Mouse (Mus musculus) CH12.LX (cell line): ENCODE results near the gene Grrp1.

ENCODE experiments used
- CHD2 ChIP-seq: IDR thresholded peaks from 2 replicates; pipeline ENCODE4 v1.6.1; 2011; ENCODE audit warnings: low read length, improper control_type of control experiment
- CTCF ChIP-seq, 2 experiments: IDR thresholded peaks in 1 of 2; conservative IDR thresholded peaks in 1 of 2; 2 replicates each; pipeline ENCODE4 v1.5.1; 2011 to 2012; ENCODE audit warnings: low read depth in 2 of 2, low read length in 2 of 2, improper control_type of control experiment in 1 of 2, inconsistent platforms in 1 of 2, mild to moderate bottlenecking in 1 of 2, moderate library complexity in 1 of 2
- MAX ChIP-seq: IDR thresholded peaks from 2 replicates; pipeline ENCODE4 v1.6.1; 2011; ENCODE audit warnings: low read length, improper control_type of control experiment
- POLR2A ChIP-seq: IDR thresholded peaks from 2 replicates; pipeline ENCODE4 v1.6.1; 2011; ENCODE audit warnings: low read depth, mild to moderate bottlenecking, improper control_type of control experiment, low read length
- POLR2AphosphoS2 ChIP-seq: IDR thresholded peaks from 2 replicates; pipeline ENCODE4 v1.6.1; 2011; ENCODE audit warnings: low read depth, low read length, improper control_type of control experiment

DNA sequence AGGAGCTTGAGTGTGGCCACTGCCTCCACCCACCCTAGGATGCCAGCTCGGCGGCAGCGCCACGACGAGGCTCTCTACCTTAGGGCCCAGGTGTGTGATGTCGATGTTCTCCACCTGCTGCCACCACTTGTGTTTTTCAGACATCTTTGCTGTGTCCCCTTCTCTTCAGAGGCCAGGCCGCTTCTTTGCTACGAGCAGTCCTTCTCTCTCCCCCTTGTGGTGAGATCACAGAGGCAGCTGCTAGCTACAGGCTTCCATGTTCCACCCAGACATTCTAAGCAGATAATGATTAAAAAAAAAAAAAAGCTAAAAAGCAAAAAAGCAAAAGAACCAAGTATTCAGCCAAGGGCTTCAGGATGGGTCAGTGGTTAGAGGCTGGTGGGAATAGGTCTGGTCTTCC, 26.7 kb downstream of the Grrp1 start, which contains the start of gene Catsper4:
- TF ChIP-seq CTCF (conservative IDR thresholded peaks at IDR 0.05 in 1 of 2, IDR thresholded peaks at IDR 0.05 in 1 of 2; ENCODE audit: low read depth in 2 of 2, low read length in 2 of 2): peak in 1 of 2 experiments; percentile 48; a peak in 2 of 4 replicates
- TF ChIP-seq POLR2A: no peak
- no peak for TF ChIP-seq CHD2
- TF ChIP-seq MAX: no peak
- no peak for TF ChIP-seq POLR2AphosphoS2
